Mouse (Mus musculus): Measurements from ENCODE around the gene Ubb. TPM values are rescaled to one million over a fixed set of nuclear protein-coding genes. Genes with fewer than 3 reads are reported as not detected.

Ubb gene
- total RNA-seq, 1 experiment, result 1,664 TPM

DNA sequence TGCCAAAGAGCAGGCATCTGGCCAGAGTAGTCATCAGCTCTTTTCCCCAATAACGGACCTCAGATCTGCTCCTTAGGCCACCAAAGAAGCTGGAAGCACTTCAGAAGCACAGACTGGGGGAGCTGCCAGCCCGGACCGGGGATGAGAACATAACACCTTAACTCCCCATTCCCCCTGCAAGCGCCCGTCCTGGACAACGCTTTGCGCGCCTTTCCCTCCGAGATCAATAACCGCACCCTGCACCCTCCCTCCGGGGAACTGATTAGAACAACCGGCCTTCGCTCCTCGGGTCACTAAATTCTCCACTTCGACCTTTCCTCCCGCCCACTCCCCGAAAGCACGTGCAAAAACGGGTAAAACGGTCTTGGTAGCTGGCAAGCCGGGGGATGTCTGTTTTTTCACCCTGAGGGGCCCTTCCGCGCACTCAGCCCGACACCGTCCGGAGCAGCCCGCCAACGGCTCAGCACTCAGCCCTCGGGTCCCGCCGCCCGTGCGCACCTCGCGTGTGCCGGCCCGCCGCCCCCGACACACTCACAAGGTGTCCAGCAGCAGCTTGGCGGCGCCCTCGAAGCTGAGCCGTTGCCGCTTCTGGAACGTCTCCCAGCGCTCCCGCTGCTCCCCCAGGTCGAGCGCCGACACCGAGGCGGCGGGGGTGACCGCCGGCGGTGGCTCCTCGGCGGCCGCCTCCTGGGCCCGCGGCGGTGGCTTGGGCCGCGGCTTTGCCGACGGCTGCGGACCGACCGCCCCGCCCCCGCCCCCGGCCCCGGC lies 12.5 kb upstream of the Ubb start:
- no peaks in the 10 kb centered on the region for H3K9me3 ChIP-seq (ENCODE audit: control insufficient read depth, insufficient read depth, low read depth, low read length)
- peak overlapping the region; percentile 79 for H3K27ac ChIP-seq (ENCODE audit: insufficient read depth, low read depth, low read length, poor library complexity, severe bottlenecking)
- TF ChIP-seq MAFK (IDR thresholded peaks at IDR 0.05; ENCODE audit: insufficient read depth, low read depth, low read length) (no peak), ZNF384 (IDR thresholded peaks at IDR 0.05; ENCODE audit: low read depth, low read length) (no peak)
- peak overlapping the region; percentile 96 for H3K9ac ChIP-seq (ENCODE audit: insufficient read depth, low read depth, low read length, poor library complexity, severe bottlenecking)
- no peak for DNase-seq (ENCODE audit: low read depth, low spot score)
- H3K4me3 ChIP-seq (ENCODE audit: insufficient read depth in 1 of 2, low read depth in 1 of 2, low read length in 2 of 2, poor library complexity in 1 of 2, severe bottlenecking in 1 of 2), result peak overlapping the region; percentile 94 to 99
- peaks cover 6% of the 10 kb centered on the region for H3K36me3 ChIP-seq (ENCODE audit: control insufficient read depth, insufficient read depth, low read length, poor library complexity, severe bottlenecking)
- H3K4me1 ChIP-seq (ENCODE audit: control insufficient read depth in 2 of 2, insufficient read depth in 2 of 2, low read length in 2 of 2, poor library complexity in 1 of 2), result peaks cover 5 to 12% of the 10 kb centered on the region in 2 experiments
- in situ Hi-C loops (cut with MboI; ENCODE audit: low sequenced_read_pairs in 2 of 2, unreplicated experiment in 2 of 2), result no loop called here

DNA sequence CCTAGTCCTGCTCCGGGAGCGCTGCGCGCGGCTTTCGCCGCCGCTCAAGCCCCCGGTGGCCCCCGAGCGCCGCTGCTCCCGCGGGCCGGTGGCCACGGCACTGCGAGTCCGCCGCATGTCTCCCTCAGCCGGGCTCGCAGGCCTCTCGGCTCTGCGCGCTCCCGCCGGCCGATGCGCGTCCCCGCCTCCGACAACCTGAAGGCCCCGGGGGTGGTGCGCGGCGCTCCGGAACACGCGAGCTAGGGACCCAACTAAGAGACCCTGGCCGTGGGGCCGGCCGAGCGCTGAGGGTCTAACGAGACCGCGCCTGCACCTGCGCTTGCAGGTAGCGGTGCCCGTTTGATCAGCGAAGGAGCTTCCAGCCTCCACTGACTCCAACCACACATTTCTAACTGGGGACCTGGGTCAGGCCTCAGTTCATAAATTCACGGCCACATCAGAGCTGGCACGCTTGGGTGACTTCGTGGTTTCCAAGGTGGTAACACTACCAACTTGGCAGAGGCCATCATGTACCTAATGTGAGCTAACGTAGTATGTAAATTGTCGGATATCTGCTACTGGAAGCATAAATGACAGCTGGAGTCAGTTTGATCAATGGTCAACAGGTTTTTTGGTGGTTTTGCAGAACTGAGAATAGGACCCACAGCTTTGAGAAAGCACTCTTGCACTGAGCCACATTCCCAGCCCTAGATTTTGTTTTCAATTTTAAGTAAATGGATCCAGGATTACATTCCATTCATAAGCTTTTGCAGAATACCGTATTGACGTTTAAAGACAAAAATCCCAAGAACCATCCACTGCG lies 11.7 kb upstream of the Ubb start, which contains the start of gene Cenpv:
Cenpv (minus strand) TSS at position 173 of the 802 bp plus-strand sequence.
- in situ Hi-C loops (cut with MboI; ENCODE audit: low sequenced_read_pairs in 2 of 2, unreplicated experiment in 2 of 2), result no loop called here
- no peaks in the 10 kb centered on the region for H3K9me3 ChIP-seq (ENCODE audit: control insufficient read depth, insufficient read depth, low read depth, low read length)

DNA sequence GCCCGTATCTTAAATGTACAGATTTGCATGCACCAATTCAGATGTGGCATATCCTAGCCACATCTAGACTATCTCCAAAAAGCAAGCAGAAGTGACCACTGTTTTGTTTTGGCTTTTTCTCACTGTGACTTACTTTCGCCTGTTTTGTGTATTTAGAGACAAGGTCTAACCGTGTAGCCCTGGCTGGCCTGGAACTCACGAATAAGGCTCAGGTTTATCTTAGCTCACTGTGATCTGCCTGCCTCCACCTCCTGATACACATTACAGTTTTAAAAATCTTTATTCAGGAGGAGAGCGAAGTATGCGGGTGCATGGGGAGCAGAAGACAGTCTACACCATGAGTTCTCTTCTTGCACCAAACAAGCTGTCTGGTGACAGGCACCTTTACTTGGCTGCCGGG lies 10.8 kb upstream of the Ubb start:
- peaks cover 5 to 9% of the 10 kb centered on the region in 2 experiments for H3K4me1 ChIP-seq (ENCODE audit: control insufficient read depth in 2 of 2, insufficient read depth in 2 of 2, low read length in 2 of 2, poor library complexity in 1 of 2)
- peaks cover 3% of the 10 kb centered on the region; the same call in 1 of the 2 replicates for H3K36me3 ChIP-seq (ENCODE audit: control insufficient read depth, insufficient read depth, low read length, poor library complexity, severe bottlenecking)
- in situ Hi-C loops (cut with MboI; ENCODE audit: low sequenced_read_pairs in 2 of 2, unreplicated experiment in 2 of 2), result no loop called here
- H3K9me3 ChIP-seq (ENCODE audit: control insufficient read depth, insufficient read depth, low read depth, low read length), result no peaks in the 10 kb centered on the region
- no peak overlapping the region for H3K9ac ChIP-seq (ENCODE audit: insufficient read depth, low read depth, low read length, poor library complexity, severe bottlenecking)
- no peak for DNase-seq (ENCODE audit: low read depth, low spot score)
- H3K27ac ChIP-seq (ENCODE audit: insufficient read depth, low read depth, low read length, poor library complexity, severe bottlenecking), result no peak overlapping the region
- no peak for TF ChIP-seq ZNF384 (IDR thresholded peaks at IDR 0.05; ENCODE audit: low read depth, low read length)
- TF ChIP-seq ZC3H11A (IDR thresholded peaks at IDR 0.05; ENCODE audit: borderline replicate concordance, low read depth, low read length), result no peak
- TF ChIP-seq HCFC1 (IDR thresholded peaks at IDR 0.05; ENCODE audit: borderline replicate concordance, insufficient read depth, low read length), result no peak
- TF ChIP-seq CHD2 (IDR thresholded peaks at IDR 0.05; ENCODE audit: low read depth, low read length), result no peak
- no peak for TF ChIP-seq MAFK (IDR thresholded peaks at IDR 0.05; ENCODE audit: insufficient read depth, low read depth, low read length)
- H3K4me3 ChIP-seq (ENCODE audit: insufficient read depth in 1 of 2, low read depth in 1 of 2, low read length in 2 of 2, poor library complexity in 1 of 2, severe bottlenecking in 1 of 2), result no peak overlapping the region

More for the DNA sequence above, 11.7 kb upstream of the Ubb start, which contains the start of gene Cenpv:
- no peak for DNase-seq (ENCODE audit: low read depth, low spot score)
- Histone ChIP-seq H3K36me3 (ENCODE audit: control insufficient read depth, insufficient read depth, low read length, poor library complexity, severe bottlenecking) (peaks cover 3% of the 10 kb centered on the region; the same call in 1 of the 2 replicates), H3K27ac (ENCODE audit: insufficient read depth, low read depth, low read length, poor library complexity, severe bottlenecking) (peak within 1 kb of the TSS; percentile 79), H3K4me3 (ENCODE audit: insufficient read depth in 1 of 2, low read depth in 1 of 2, low read length in 2 of 2, poor library complexity in 1 of 2, severe bottlenecking in 1 of 2) (peak within 1 kb of the TSS; percentile 94 to 99), H3K4me1 (ENCODE audit: control insufficient read depth in 2 of 2, insufficient read depth in 2 of 2, low read length in 2 of 2, poor library complexity in 1 of 2) (peaks cover 5 to 9% of the 10 kb centered on the region in 2 experiments), H3K9ac (ENCODE audit: insufficient read depth, low read depth, low read length, poor library complexity, severe bottlenecking) (peak within 1 kb of the TSS; percentile 96)
- TF ChIP-seq MAFK (IDR thresholded peaks at IDR 0.05; ENCODE audit: insufficient read depth, low read depth, low read length) (no peak), ZC3H11A (IDR thresholded peaks at IDR 0.05; ENCODE audit: borderline replicate concordance, low read depth, low read length) (no peak), CHD2 (IDR thresholded peaks at IDR 0.05; ENCODE audit: low read depth, low read length) (no peak), ZNF384 (IDR thresholded peaks at IDR 0.05; ENCODE audit: low read depth, low read length) (no peak)

DNA sequence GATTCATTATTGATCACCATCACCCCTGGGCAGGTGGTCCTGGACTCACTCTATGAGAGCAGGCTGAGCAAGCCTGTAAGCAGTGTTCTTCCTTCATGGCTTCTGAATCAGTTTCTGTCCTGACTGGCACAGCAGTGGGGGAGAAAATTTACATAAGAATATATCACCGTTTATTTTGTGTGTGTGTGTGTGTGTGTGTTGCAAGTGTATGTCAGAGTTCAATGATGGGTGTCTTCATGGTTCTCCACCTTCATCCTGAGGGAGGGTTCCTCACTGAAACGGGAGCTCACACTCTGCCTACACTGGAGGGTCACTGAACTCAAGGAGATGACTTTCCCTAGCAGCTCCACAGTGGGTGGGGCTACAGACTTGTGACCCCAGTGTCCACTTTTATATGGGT lies 10.0 kb upstream of the Ubb start:
- no peak overlapping the region for H3K9ac ChIP-seq (ENCODE audit: insufficient read depth, low read depth, low read length, poor library complexity, severe bottlenecking)
- no peaks in the 10 kb centered on the region for H3K36me3 ChIP-seq (ENCODE audit: control insufficient read depth, insufficient read depth, low read length, poor library complexity, severe bottlenecking)
- H3K4me1 ChIP-seq (ENCODE audit: control insufficient read depth in 2 of 2, insufficient read depth in 2 of 2, low read length in 2 of 2, poor library complexity in 1 of 2), result peaks cover 5 to 9% of the 10 kb centered on the region in 2 experiments
- H3K4me3 ChIP-seq (ENCODE audit: insufficient read depth in 1 of 2, low read depth in 1 of 2, low read length in 2 of 2, poor library complexity in 1 of 2, severe bottlenecking in 1 of 2), result no peak overlapping the region
- in situ Hi-C loops (cut with MboI; ENCODE audit: low sequenced_read_pairs in 2 of 2, unreplicated experiment in 2 of 2), result no loop called here
- no peak for DNase-seq (ENCODE audit: low read depth, low spot score)
- H3K27ac ChIP-seq (ENCODE audit: insufficient read depth, low read depth, low read length, poor library complexity, severe bottlenecking), result no peak overlapping the region
- TF ChIP-seq HCFC1 (IDR thresholded peaks at IDR 0.05; ENCODE audit: borderline replicate concordance, insufficient read depth, low read length) (no peak), MAFK (IDR thresholded peaks at IDR 0.05; ENCODE audit: insufficient read depth, low read depth, low read length) (no peak), CHD2 (IDR thresholded peaks at IDR 0.05; ENCODE audit: low read depth, low read length) (no peak), ZNF384 (IDR thresholded peaks at IDR 0.05; ENCODE audit: low read depth, low read length) (no peak), ZC3H11A (IDR thresholded peaks at IDR 0.05; ENCODE audit: borderline replicate concordance, low read depth, low read length) (no peak)
- H3K9me3 ChIP-seq (ENCODE audit: control insufficient read depth, insufficient read depth, low read depth, low read length), result no peaks in the 10 kb centered on the region
